Mouse (Mus musculus): ENCODE measurements around the gene Fbln1. TPM values are rescaled to one million over a fixed set of nuclear protein-coding genes. Genes with fewer than 3 reads are reported as not detected.

Fbln1 gene
- polyA plus RNA-seq, 1 experiment from 2014 or later: 162 TPM

GRCm38 (mm10) chr15:85231443-85232255, 25.9 kb downstream of the Fbln1 start:
- Histone ChIP-seq H3K36me3 (peaks cover 93% of the 10 kb centered on the region), H3K27ac (replicated peaks) (no peak overlapping the region), H3K9me3 (replicated peaks) (no peaks in the 10 kb centered on the region), H3K4me1 (no peaks in the 10 kb centered on the region), H3K27me3 (ENCODE audit: low read depth, poor library complexity, severe bottlenecking) (no peaks in the 10 kb centered on the region), H3K4me3 (no peak overlapping the region)
- DNase-seq (ENCODE audit: low spot score): peak; percentile 73
- WGBS: 88% methylated on average over 13 of the region's 13 CpGs

GRCm38 (mm10) chr15:85232256-85232535, 26.4 kb downstream of the Fbln1 start:
- no peak overlapping the region for H3K4me3 ChIP-seq
- no peak for DNase-seq (ENCODE audit: low spot score)
- peaks cover 93% of the 10 kb centered on the region for H3K36me3 ChIP-seq

GRCm38 (mm10) chr15:85232543-85233250, 26.9 kb downstream of the Fbln1 start:
- Histone ChIP-seq H3K4me1 (no peaks in the 10 kb centered on the region), H3K9me3 (replicated peaks) (no peaks in the 10 kb centered on the region), H3K27me3 (ENCODE audit: low read depth, poor library complexity, severe bottlenecking) (no peaks in the 10 kb centered on the region), H3K4me3 (no peak overlapping the region), H3K36me3 (peaks cover 93% of the 10 kb centered on the region), H3K27ac (replicated peaks) (no peak overlapping the region)
- WGBS: 95% methylated on average over 25 of the region's 25 CpGs
- DNase-seq (ENCODE audit: low spot score): no peak

More at GRCm38 (mm10) chr15:85232256-85232535, 26.4 kb downstream of the Fbln1 start:
- 95% methylated on average over 4 of the region's 4 CpGs for WGBS
- Histone ChIP-seq H3K9me3 (replicated peaks) (no peaks in the 10 kb centered on the region), H3K27ac (replicated peaks) (no peak overlapping the region), H3K27me3 (ENCODE audit: low read depth, poor library complexity, severe bottlenecking) (no peaks in the 10 kb centered on the region), H3K4me1 (no peaks in the 10 kb centered on the region)

DNA sequence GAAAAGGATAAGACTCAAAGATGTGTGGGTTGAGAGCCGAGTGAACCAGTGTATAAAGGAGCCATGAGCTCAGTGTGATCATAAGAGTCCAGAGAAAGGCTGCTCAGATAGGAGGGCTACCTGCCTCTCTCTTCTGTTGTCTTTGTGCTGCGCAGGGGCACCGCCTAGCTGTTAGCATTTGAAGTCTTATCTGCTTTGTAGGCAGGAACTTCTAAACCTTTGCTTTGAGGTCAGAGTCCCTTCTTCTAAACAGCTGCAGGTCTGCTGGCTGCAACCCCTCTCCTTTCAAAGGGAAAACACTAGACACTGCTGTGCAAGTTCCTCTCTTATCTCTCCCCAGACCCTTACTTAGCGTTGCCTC, 27.5 kb downstream of the Fbln1 start:
- DNase-seq (ENCODE audit: low spot score): no peak
- 90% methylated on average over 4 of the region's 4 CpGs for WGBS
- Histone ChIP-seq H3K9me3 (replicated peaks) (no peaks in the 10 kb centered on the region), H3K4me1 (no peaks in the 10 kb centered on the region), H3K36me3 (peaks cover 93% of the 10 kb centered on the region), H3K27me3 (ENCODE audit: low read depth, poor library complexity, severe bottlenecking) (no peaks in the 10 kb centered on the region), H3K27ac (replicated peaks) (no peak overlapping the region), H3K4me3 (no peak overlapping the region)

DNA sequence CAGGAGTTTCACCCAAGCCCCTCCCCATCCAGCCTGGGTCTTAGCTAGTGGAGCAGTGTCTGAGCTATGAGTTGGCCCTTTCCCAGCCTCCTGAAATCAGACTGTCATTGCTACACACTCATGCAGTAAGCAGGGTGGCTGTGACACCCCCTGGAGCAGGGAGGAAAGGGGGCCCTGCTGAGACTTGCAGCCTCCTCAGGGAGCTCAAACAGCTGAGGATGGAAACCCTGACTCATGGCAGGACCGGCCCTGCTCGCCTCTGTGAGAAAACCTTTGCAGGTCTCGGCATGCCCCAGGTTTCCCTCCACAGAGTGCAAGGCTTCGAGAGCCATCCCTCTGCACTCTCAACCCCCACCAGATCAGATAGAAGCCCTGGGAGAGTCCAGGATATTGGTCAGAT, 27.9 kb downstream of the Fbln1 start:
- H3K4me3 ChIP-seq: no peak overlapping the region
- no peaks in the 10 kb centered on the region for H3K4me1 ChIP-seq
- no peak overlapping the region for H3K27ac ChIP-seq (replicated peaks)
- H3K36me3 ChIP-seq: peaks cover 93% of the 10 kb centered on the region
- DNase-seq (ENCODE audit: low spot score): no peak
- no peaks in the 10 kb centered on the region for H3K27me3 ChIP-seq (ENCODE audit: low read depth, poor library complexity, severe bottlenecking)
- WGBS: 94% methylated on average over 4 of the region's 4 CpGs
- no peaks in the 10 kb centered on the region for H3K9me3 ChIP-seq (replicated peaks)

DNA sequence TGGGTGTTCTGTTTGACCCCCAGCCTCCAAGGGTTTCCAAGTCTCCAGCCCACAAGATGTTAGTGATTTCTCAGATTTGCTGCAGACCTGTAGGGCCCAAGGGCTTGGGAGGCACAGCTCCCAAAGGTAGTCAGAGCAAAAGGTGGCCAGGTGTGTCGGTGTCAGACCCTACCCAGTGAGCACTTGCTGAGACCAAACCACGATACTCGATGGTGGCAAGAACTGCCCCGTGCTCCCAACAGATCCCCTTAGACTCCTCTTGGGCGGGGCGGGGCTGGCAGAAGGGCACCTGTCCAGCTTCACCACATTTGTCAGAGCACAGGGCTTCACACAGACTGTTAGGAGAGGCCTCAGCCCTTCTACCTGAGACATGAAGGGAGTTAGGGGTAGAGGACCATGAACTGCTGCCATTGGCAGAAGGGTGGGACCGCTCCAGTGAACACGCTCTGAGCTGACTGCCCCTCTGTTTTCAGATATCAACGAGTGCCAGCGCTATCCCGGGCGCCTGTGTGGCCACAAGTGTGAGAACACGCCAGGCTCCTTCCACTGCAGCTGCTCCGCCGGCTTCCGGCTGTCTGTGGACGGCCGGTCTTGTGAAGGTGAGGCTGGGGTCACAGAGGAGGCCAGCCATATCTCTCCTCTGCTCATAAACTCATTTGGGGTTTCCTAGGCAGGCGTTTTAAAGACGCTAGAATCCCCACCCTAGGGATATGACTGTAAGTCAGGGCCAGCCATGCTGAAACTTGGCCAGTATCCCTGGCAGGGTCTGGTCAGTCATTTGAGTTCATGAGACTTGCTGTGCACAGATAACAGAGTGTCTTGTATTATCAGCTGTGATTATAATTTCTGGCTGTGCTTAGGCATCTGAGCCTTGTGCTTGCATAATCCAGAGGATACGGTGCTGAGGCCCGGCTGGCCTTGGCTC, 33.3 kb downstream of the Fbln1 start:
- Histone ChIP-seq H3K36me3 (peaks cover 93% of the 10 kb centered on the region), H3K27me3 (ENCODE audit: low read depth, poor library complexity, severe bottlenecking) (no peaks in the 10 kb centered on the region), H3K4me3 (no peak overlapping the region), H3K27ac (replicated peaks) (no peak overlapping the region), H3K4me1 (no peaks in the 10 kb centered on the region), H3K9me3 (replicated peaks) (no peaks in the 10 kb centered on the region)
- WGBS: 93% methylated on average over 22 of the region's 22 CpGs
- DNase-seq (ENCODE audit: low spot score): no peak

GRCm38 (mm10) chr15:85240086-85240485, 34.3 kb downstream of the Fbln1 start:
- DNase-seq (ENCODE audit: low spot score): no peak
- Histone ChIP-seq H3K4me1 (no peaks in the 10 kb centered on the region), H3K9me3 (replicated peaks) (no peaks in the 10 kb centered on the region), H3K27me3 (ENCODE audit: low read depth, poor library complexity, severe bottlenecking) (no peaks in the 10 kb centered on the region), H3K4me3 (no peak overlapping the region), H3K36me3 (peaks cover 97% of the 10 kb centered on the region), H3K27ac (replicated peaks) (no peak overlapping the region)
- 94% methylated on average over 4 of the region's 4 CpGs for WGBS

DNA sequence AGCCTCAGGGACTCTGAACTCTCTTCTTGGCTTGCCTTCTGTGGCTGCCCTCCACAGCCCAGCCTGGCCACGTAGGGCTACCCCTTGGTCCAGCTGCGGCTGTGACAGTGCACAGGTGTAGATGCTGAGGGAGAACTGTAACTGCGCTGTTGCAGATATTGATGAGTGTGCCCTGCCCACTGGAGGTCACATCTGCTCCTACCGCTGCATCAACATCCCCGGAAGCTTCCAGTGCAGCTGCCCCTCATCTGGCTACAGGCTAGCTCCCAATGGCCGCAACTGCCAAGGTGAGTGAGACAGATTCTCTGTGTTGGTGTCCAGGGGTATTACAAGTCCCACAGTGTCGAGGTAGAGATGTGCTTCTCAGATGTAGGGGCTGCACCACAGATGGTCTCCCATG, 36.1 kb downstream of the Fbln1 start:
- Histone ChIP-seq H3K9me3 (replicated peaks) (no peaks in the 10 kb centered on the region), H3K36me3 (peaks cover 100% of the 10 kb centered on the region), H3K27me3 (ENCODE audit: low read depth, poor library complexity, severe bottlenecking) (no peaks in the 10 kb centered on the region), H3K4me3 (no peak overlapping the region), H3K27ac (replicated peaks) (no peak overlapping the region), H3K4me1 (no peaks in the 10 kb centered on the region)
- no peak for DNase-seq (ENCODE audit: low spot score)
- 91% methylated on average over 7 of the region's 7 CpGs for WGBS

DNA sequence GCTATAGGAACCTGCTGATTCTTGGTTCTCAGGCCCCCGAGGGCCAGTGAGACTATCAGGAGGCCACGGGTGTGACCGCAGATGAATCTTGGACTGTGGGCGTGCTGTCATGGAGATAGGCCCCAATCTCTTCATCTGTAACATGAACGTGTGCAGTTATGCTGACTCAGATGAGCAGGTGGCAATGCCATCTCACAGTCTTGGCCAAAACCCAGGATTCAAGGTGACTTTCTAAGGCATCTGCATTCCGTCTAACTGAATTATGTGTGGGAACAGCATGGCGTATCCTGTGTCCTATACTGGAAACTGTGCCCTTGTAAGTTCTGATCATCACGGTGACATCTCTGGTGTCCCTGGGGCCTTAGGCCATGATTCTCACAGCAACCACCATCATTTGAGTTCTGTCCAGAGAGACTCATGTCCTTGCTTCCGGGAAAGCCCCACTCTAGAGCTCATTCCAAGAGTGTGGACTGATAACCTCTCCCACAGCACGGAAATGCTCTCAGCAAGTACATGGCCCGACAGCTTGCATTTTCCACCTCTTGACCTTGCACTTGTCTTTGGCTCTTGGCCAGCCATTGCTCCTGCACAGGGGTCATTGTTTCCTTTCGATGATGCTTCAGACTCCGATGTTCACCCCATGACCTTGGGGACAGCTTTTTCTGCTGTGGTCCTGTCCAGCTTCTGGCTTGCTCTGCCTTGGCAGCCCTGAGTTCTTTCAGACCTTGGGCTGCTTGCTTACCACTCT, 38.8 kb downstream of the Fbln1 start:
- H3K4me3 ChIP-seq: no peak overlapping the region
- WGBS: 95% methylated on average over 13 of the region's 13 CpGs
- peaks cover 94% of the 10 kb centered on the region for H3K36me3 ChIP-seq
- H3K27me3 ChIP-seq (ENCODE audit: low read depth, poor library complexity, severe bottlenecking): no peaks in the 10 kb centered on the region
- DNase-seq (ENCODE audit: low spot score): no peak
- no peaks in the 10 kb centered on the region for H3K9me3 ChIP-seq (replicated peaks)
- H3K27ac ChIP-seq (replicated peaks): no peak overlapping the region
- H3K4me1 ChIP-seq: no peaks in the 10 kb centered on the region

DNA sequence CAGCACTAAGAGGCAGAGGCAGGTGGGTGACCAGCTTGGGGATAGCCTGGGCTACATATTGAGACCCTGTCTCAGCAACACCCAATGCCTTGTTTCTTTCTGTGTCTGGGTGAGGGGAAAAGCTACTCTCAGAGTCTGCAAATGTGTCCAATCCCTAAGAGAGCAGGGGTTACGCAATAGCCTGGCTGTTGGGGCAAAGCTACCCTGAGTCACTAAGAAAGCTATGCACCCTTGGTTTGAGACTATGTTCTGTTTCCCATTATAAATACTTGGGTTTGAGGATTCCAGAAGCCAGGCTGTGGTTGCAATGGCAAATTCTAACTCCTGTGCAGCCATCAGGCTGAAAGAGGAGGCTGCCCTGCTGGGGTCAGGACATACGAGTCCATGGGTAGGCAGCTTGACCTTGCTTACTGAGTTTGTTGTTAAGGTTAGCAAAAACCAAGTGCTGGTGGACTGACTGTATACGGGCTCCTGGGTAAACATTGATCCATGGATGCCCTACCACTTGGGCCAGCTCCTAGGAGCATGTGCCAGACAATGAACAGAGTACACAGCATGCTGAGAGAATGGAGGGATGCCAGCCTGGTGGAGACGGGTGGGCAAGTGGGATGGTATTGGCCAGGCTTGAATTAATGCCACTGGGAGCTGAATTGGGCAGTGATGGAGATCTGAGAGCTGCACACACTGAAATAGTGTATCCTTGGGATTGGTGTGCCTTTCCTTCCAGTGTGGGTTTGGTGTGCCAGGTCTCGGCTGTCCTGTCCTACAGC, 39.7 kb downstream of the Fbln1 start:
- Histone ChIP-seq H3K36me3 (peaks cover 93% of the 10 kb centered on the region), H3K27me3 (ENCODE audit: low read depth, poor library complexity, severe bottlenecking) (no peaks in the 10 kb centered on the region), H3K27ac (replicated peaks) (no peak overlapping the region), H3K4me1 (no peaks in the 10 kb centered on the region), H3K9me3 (replicated peaks) (no peaks in the 10 kb centered on the region), H3K4me3 (no peak overlapping the region)
- no peak for DNase-seq (ENCODE audit: low spot score)
- 95% methylated on average over 5 of the region's 5 CpGs for WGBS

- Histone ChIP-seq H3K9me3 (replicated peaks) (no peaks in the 10 kb centered on the region), H3K27ac (replicated peaks) (no peak overlapping the region), H3K27me3 (ENCODE audit: low read depth, poor library complexity, severe bottlenecking) (no peaks in the 10 kb centered on the region), H3K36me3 (peaks cover 93% of the 10 kb centered on the region), H3K4me1 (no peaks in the 10 kb centered on the region), H3K4me3 (no peak overlapping the region)
- WGBS: 89% methylated on average over 5 of the region's 5 CpGs
- DNase-seq (ENCODE audit: low spot score): no peak
Observed at GRCm38 (mm10) chr15:85246016-85246415, 40.3 kb downstream of the Fbln1 start.

DNA sequence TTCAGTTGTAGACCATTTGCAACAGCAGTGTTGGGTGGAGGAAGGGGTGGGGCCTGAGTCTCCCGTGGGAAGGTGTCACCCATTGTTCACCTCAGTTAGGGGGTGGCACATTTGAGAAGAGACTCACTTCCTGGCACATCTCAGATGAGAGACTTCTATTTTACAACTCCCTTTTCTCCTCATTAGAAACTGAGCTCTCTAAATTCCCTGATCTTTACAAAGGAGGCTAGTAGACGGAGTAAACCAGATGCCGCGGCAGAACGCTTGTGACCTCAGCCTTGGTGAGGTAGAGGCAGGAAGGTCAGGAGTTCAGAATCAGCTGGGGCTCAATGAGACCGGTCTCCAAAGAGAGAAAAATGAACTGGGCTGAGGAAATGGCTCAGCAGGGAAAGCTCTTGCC, 41.2 kb downstream of the Fbln1 start:
- Histone ChIP-seq H3K4me3 (no peak overlapping the region), H3K9me3 (replicated peaks) (no peaks in the 10 kb centered on the region), H3K27ac (replicated peaks) (no peak overlapping the region), H3K4me1 (no peaks in the 10 kb centered on the region), H3K36me3 (peaks cover 93% of the 10 kb centered on the region), H3K27me3 (ENCODE audit: low read depth, poor library complexity, severe bottlenecking) (no peaks in the 10 kb centered on the region)
- 81% methylated on average over 6 of the region's 6 CpGs for WGBS
- DNase-seq (ENCODE audit: low spot score): no peak

All from midbrain, embryonic 10.5 days (tissue).